Mouse (Mus musculus) G1E (cell line): ENCODE measurements around the gene Asic2. TPM values are rescaled to one million over a fixed set of nuclear protein-coding genes. Genes with fewer than 3 reads are reported as not detected.

ENCODE experiments used
- ATAC-seq: 2 replicates; pipeline ENCODE4 v1.8.0; 2016; ENCODE audit warnings: mild to moderate bottlenecking; ENCODE audit not compliant: insufficient number of reproducible peaks, poor library complexity, low FRiP score, severe bottlenecking; ENCODE audit errors: extremely low read depth
- DNase-seq: peaks from one replicate; pipeline ENCODE4 v3.0.0; 2012; ENCODE audit warnings: low spot score
- H3K27me3 ChIP-seq: 2 replicates; pipeline ENCODE4 v1.6.1; 2012; ENCODE audit warnings: mild to moderate bottlenecking, low read length, inconsistent platforms; ENCODE audit not compliant: insufficient read depth
- H3K36me3 ChIP-seq: replicated peaks from 2 replicates; pipeline ENCODE3; 2012; ENCODE audit warnings: mild to moderate bottlenecking, inconsistent platforms
- H3K4me1 ChIP-seq: 2 replicates; pipeline ENCODE4 v1.6.1; 2012; ENCODE audit warnings: low read depth, low read length, inconsistent platforms, mixed read lengths; ENCODE audit not compliant: insufficient read depth
- H3K4me3 ChIP-seq: 2 replicates; pipeline ENCODE4 v1.5.1; 2012; ENCODE audit warnings: low read depth, mild to moderate bottlenecking, inconsistent platforms, low read length, moderate library complexity, mixed read lengths
- H3K9me3 ChIP-seq: replicated peaks from 2 replicates; pipeline ENCODE4 v1.6.1; 2012; ENCODE audit warnings: inconsistent platforms
- CTCF ChIP-seq: IDR thresholded peaks from 2 replicates; pipeline ENCODE4 v1.5.1; 2012; ENCODE audit warnings: low read depth, low read length, inconsistent platforms, mixed read lengths
- GATA1 ChIP-seq: IDR thresholded peaks from 2 replicates; pipeline ENCODE4 v1.6.1; 2012; ENCODE audit warnings: borderline replicate concordance, low read length, inconsistent platforms, mixed read lengths
- GATA2 ChIP-seq: IDR thresholded peaks from 2 replicates; pipeline ENCODE4 v1.6.1; 2012; ENCODE audit warnings: low read depth, low read length, inconsistent platforms, borderline replicate concordance
- POLR2AphosphoS5 ChIP-seq: IDR thresholded peaks from 2 replicates; pipeline ENCODE4 v1.6.1; 2012; ENCODE audit warnings: low read depth, low read length, inconsistent platforms; ENCODE audit not compliant: insufficient replicate concordance
- TAL1 ChIP-seq: conservative IDR thresholded peaks from 2 replicates; pipeline ENCODE4 v1.6.1; 2012; ENCODE audit warnings: low read depth, low read length, inconsistent platforms, mixed read lengths
- polyA plus RNA-seq: library from polyadenylated mRNA; stranded (reverse); fragments of >175 nt; gene quantifications from 2 replicates; pipeline ENCODE4 v1.2.3, GENCODE M21; 2012
- total RNA-seq, 2 experiments: library from RNA; stranded (forward) in 1 of 2; stranded (reverse) in 1 of 2; fragments of 200-1000 nt in 1 of 2; fragments of >200 nt in 1 of 2; fragmentation: Nextera tagmentation in 1 of 2; gene quantifications; 2 replicates each; pipeline ENCODE4 v1.2.3; 2014 to 2017

Gene Asic2
- total and polyA plus RNA-seq, 3 experiments, result 0.16 TPM; not detected in 2

DNA sequence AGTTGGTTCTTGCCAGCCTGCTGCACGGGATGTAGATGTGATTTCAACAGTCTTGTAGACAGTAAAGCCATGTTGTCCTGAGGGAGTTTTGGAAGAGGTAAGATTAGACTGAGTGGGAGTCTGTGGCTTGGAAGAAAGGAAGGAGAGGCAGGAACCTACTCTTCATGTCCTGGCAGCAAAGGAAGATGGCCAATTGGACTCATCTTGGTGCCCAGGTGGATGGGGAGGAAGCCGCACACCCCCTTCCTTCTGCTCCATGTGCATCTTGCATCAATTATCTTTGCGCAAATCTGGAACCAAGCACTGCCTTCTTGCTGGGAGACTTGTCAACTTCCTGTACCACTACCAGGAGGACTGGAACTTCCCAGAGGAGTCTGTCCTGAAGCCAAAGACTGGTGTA is 403.4 kb downstream of the Asic2 start:
- ATAC-seq (no peak), DNase-seq (no peak)
- Histone ChIP-seq H3K36me3 (no peaks in the 10 kb centered on the region), H3K27me3 (no peaks in the 10 kb centered on the region), H3K4me1 (no peaks in the 10 kb centered on the region), H3K9me3 (peaks cover 43% of the 10 kb centered on the region), H3K4me3 (no peak overlapping the region)
- TF ChIP-seq POLR2AphosphoS5 (no peak), CTCF (no peak), GATA1 (no peak), TAL1 (no peak), GATA2 (no peak)

DNA sequence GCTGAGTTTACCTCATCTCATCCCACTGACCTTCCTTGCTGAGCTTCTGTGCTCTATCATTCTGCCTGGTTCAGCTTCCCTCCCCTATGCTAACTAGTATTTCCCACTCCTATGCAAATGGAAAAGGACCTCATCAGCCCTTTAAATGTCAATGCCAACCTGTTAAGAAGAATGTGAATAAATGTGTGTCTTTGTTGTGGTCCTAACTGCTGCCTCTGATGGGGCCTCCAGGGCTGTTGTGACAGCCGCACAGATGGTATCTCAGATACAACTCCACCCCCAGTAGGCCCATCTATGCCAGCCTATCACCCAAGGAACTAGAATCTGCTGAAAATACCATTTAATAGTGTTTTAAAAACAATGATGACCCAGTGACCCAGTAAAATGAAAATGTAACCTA is 407.9 kb downstream of the Asic2 start:
- H3K36me3 ChIP-seq, result no peaks in the 10 kb centered on the region
- DNase-seq (no peak), ATAC-seq (no peak)
- H3K4me1 ChIP-seq, result no peaks in the 10 kb centered on the region
- no peak overlapping the region for H3K4me3 ChIP-seq
- H3K27me3 ChIP-seq, result no peaks in the 10 kb centered on the region
- no peak for TF ChIP-seq POLR2AphosphoS5
- no peak for TF ChIP-seq GATA2
- no peak for TF ChIP-seq TAL1
- TF ChIP-seq CTCF, result no peak
- TF ChIP-seq GATA1, result no peak
- peaks cover 42% of the 10 kb centered on the region for H3K9me3 ChIP-seq

DNA sequence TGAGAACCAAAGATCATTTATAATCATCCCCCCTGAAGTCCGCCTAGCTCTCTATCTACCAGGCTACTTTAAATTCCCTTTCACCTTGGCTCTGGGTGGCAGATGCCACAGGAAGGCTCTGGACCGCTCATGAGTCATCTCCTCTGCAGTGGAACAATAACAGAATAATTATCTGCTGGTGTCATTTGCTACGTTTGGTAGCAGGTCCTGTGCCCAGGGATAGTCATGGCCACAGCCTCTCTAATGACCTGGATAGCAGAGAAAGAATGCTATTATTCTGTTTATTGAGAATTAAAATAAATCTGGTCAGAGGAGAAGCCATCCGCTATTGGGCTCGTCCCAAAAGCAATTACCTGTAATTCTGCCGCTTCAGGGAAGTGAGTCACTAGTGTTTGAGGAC is 425.1 kb downstream of the Asic2 start:
- H3K4me3 ChIP-seq, result no peak overlapping the region
- no peaks in the 10 kb centered on the region for H3K36me3 ChIP-seq
- no peaks in the 10 kb centered on the region for H3K4me1 ChIP-seq
- no peak for TF ChIP-seq CTCF
- no peak for TF ChIP-seq GATA2
- no peak for TF ChIP-seq GATA1
- no peak for TF ChIP-seq TAL1
- no peak for TF ChIP-seq POLR2AphosphoS5
- peaks cover 47% of the 10 kb centered on the region for H3K9me3 ChIP-seq
- no peaks in the 10 kb centered on the region for H3K27me3 ChIP-seq
- ATAC-seq (no peak), DNase-seq (no peak)

DNA sequence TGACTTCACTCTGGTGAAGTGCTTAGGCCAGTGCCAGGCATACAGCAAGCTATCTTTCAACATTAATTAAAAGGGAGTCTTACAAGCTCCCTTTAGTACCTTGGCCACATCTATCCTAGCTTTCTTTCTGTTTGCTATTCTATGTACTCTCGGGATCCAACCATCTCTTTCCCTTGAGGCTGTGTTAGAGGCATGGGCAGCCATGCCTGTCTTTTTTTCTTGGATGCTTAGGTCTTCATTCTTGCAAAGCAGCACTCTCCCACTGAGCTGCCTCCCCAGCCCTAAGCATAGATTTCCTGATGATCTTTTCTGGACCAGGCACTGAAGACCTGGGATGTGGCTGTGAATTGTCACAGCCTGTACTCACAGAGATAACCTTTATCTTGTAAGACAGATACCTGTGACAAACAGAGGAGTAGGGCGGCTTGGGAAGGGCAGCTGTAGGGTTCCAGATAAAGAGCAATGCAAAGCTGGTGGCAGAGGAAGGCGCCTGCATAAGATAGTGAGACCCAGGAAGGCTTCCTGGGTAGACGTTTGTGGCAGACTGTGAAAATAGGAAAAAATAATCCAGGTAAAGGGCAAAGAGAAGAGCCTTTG is 433.0 kb downstream of the Asic2 start:
- H3K9me3 ChIP-seq, result peaks cover 59% of the 10 kb centered on the region
- DNase-seq, result no peak
- no peaks in the 10 kb centered on the region for H3K4me1 ChIP-seq
- no peaks in the 10 kb centered on the region for H3K27me3 ChIP-seq
- H3K36me3 ChIP-seq, result no peaks in the 10 kb centered on the region
- H3K4me3 ChIP-seq, result no peak overlapping the region
- ATAC-seq, result no peak
- TF ChIP-seq GATA2, result no peak
- TF ChIP-seq POLR2AphosphoS5, result no peak
- no peak for TF ChIP-seq GATA1
- no peak for TF ChIP-seq CTCF
- no peak for TF ChIP-seq TAL1

DNA sequence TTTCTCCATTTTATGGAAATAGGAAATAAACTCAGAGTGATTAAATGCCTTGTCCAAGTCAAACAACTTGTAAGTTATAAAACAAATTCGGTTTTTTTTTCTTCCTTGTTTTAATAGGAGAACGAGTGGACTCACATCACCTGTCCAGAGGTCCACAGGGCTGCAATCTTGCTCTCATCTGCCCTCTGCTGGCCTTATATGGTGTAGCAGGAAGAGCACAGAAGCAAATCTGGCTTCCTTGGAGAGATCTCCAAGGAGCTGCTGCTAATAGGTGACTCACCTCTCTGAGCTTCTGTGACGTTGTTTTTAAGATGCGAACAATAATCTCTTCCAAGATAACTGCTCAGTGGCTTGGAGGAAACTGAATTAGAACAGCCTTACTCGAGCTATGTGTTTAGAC is 433.6 kb downstream of the Asic2 start:
- peaks cover 57% of the 10 kb centered on the region for H3K9me3 ChIP-seq
- no peak for DNase-seq

DNA sequence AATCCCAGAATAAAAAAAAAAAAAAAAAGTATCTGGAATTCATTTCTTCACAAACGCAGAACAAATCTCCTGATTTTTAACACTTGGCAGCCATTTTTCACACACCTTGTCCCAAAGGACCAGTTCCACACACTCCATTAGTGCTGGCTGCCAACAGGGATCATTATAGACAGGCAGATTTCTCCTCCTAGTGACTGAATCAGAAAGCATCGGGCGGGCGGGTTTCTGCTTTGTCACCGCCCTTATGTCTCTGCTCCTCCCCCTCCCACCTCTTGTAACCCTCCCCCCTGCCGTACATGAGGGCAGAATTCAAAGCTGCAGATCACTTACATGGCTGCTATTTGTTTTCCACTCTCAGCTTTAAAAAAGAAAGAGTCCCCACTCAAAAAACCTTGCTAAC is 436.4 kb downstream of the Asic2 start:
- no peaks in the 10 kb centered on the region for H3K4me1 ChIP-seq
- H3K36me3 ChIP-seq, result no peaks in the 10 kb centered on the region
- DNase-seq (no peak), ATAC-seq (no peak)
- no peak overlapping the region for H3K4me3 ChIP-seq
- peaks cover 55% of the 10 kb centered on the region for H3K9me3 ChIP-seq
- H3K27me3 ChIP-seq, result no peaks in the 10 kb centered on the region
- TF ChIP-seq TAL1 (no peak), GATA1 (no peak), CTCF (no peak), POLR2AphosphoS5 (no peak), GATA2 (no peak)

More for the DNA sequence above, 433.6 kb downstream of the Asic2 start:
- no peak for ATAC-seq
- no peaks in the 10 kb centered on the region for H3K4me1 ChIP-seq
- TF ChIP-seq POLR2AphosphoS5 (no peak), CTCF (no peak), GATA1 (no peak), GATA2 (no peak), TAL1 (no peak)
- no peaks in the 10 kb centered on the region for H3K36me3 ChIP-seq
- no peak overlapping the region for H3K4me3 ChIP-seq
- H3K27me3 ChIP-seq, result no peaks in the 10 kb centered on the region
